Mouse (Mus musculus) embryonic facial prominence, embryonic 13.5 days (tissue): ENCODE data around the gene Tspan15. TPM values are rescaled to one million over a fixed set of nuclear protein-coding genes. Genes with fewer than 3 reads are reported as not detected.

ENCODE experiments used
- ATAC-seq: fragments of 200-750 bp; cut with Nextera tagmentation; 2 replicates; pipeline ENCODE4 v1.8.0; 2017; ENCODE audit warnings: low read depth; ENCODE audit not compliant: insufficient number of reproducible peaks, insufficient read depth, low FRiP score, low TSS enrichment
- H3K27ac ChIP-seq: fragments of 300-500 bp; sonication (generic); 2 replicates; pipeline ENCODE4 v1.5.1; 2015; ENCODE audit warnings: moderate library complexity, mild to moderate bottlenecking, inconsistent platforms
- H3K27me3 ChIP-seq: fragments of 300-500 bp; sonication (generic); 2 replicates; pipeline ENCODE4 v1.6.1; 2015; ENCODE audit warnings: mild to moderate bottlenecking, inconsistent platforms
- H3K36me3 ChIP-seq: fragments of 300-500 bp; sonication (generic); 2 replicates; pipeline ENCODE4 v1.6.1; 2015; ENCODE audit warnings: mild to moderate bottlenecking, inconsistent platforms
- H3K4me1 ChIP-seq: fragments of 300-500 bp; sonication (generic); 2 replicates; pipeline ENCODE4 v1.6.1; 2015; ENCODE audit warnings: inconsistent platforms
- H3K4me2 ChIP-seq: fragments of 300-500 bp; sonication (generic); 2 replicates; pipeline ENCODE4 v1.6.1; 2015; ENCODE audit warnings: moderate library complexity, mild to moderate bottlenecking, inconsistent platforms
- H3K4me3 ChIP-seq: fragments of 300-500 bp; sonication (generic); 2 replicates; pipeline ENCODE4 v1.5.1; 2015; ENCODE audit warnings: mild to moderate bottlenecking, inconsistent platforms
- H3K9ac ChIP-seq: fragments of 300-500 bp; sonication (generic); 2 replicates; pipeline ENCODE4 v1.6.1; 2015; ENCODE audit warnings: mild to moderate bottlenecking, inconsistent platforms
- H3K9me3 ChIP-seq: fragments of 300-500 bp; sonication (generic); 2 replicates; pipeline ENCODE4 v1.6.1; 2016; ENCODE audit warnings: inconsistent platforms
- WGBS: fragments of 180-500 bp; shearing (Covaris S2); methylation state at CpG from one replicate; pipeline ENCODE4 v1.1.7; 2015; ENCODE audit warnings: mixed read lengths; 5-methylcytosine and 5-hydroxymethylcytosine counted together
- polyA plus RNA-seq: library from polyadenylated mRNA; unstranded; fragments of >200 nt; fragmentation: Nextera tagmentation; extraction: Ambion mirVana; gene quantifications from 2 replicates; pipeline ENCODE4 v1.2.1, GENCODE M21; 2015

The Tspan15 gene
- polyA plus RNA-seq, 1 experiment from 2014 or later = 11.3 TPM

DNA sequence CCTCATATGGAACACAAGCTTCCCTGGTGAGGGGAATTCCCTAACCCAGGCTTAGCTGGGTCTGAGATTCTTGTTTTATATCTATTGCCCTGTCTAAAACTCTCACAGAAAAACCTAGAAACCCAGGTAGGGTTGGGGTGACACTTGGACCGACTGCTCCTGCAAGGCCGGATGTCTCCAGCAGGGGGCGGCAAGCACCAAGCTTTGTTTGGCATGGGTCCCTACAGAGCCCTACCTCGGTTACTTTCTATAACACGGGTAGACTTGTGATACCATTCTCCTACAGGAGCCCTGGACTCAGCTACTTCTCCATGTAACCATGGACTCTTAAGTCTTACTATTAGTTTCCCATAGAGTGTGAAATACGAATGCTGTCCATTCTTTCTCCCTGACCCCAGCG lies 44.2 kb downstream of the Tspan15 start:
- Histone ChIP-seq H3K36me3 (no peaks in the 10 kb centered on the region), H3K4me3 (no peak overlapping the region), H3K27me3 (peaks cover 9% of the 10 kb centered on the region), H3K27ac (no peak overlapping the region), H3K4me1 (no peaks in the 10 kb centered on the region), H3K4me2 (no peak overlapping the region), H3K9me3 (no peaks in the 10 kb centered on the region), H3K9ac (no peak overlapping the region)
- WGBS = 18% methylated on average over 7 of the region's 7 CpGs
- ATAC-seq = no peak

GRCm38 (mm10) chr10:62183053-62183452 lies 48.0 kb downstream of the Tspan15 start:
- 2% methylated on average over 10 of the region's 10 CpGs for WGBS
- Histone ChIP-seq H3K36me3 (no peaks in the 10 kb centered on the region), H3K4me3 (no peak overlapping the region), H3K4me2 (no peak overlapping the region), H3K27me3 (peaks cover 9% of the 10 kb centered on the region), H3K4me1 (no peaks in the 10 kb centered on the region), H3K9me3 (no peaks in the 10 kb centered on the region; the same call in 1 of the 2 replicates), H3K9ac (no peak overlapping the region), H3K27ac (no peak overlapping the region)
- ATAC-seq = no peak; the same call in 1 of the 2 replicates

DNA sequence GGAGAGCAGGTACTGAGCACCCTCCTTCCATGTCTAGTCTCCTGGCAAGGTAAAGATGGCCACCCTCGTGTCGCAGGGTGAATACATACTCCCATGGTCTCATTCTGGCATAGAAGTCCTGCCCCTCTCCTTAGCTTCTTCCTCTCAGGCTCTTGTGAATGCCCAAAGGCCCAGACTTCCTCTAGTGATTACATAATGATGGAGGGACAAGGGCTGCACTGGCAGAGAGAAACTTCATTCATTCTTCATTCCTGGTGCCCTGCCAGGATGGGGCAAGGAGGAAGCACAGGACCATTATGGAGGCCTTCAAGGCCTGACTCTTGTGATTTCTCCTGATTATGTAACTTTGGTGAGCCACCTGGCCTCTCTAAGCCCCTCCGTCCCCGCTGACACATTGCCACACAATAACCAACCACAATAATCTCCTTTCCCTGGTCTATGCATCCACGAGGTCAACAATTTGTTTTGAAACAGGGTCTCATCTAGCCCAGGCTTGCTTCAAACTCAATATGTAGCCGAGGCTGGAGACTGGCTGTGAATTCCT lies 48.5 kb downstream of the Tspan15 start:
- Histone ChIP-seq H3K27ac (no peak overlapping the region), H3K27me3 (peaks cover 9% of the 10 kb centered on the region), H3K36me3 (no peaks in the 10 kb centered on the region), H3K9ac (no peak overlapping the region), H3K4me2 (no peak overlapping the region), H3K9me3 (no peaks in the 10 kb centered on the region; the same call in 1 of the 2 replicates), H3K4me3 (no peak overlapping the region), H3K4me1 (no peaks in the 10 kb centered on the region)
- WGBS = 71% methylated on average over 6 of the region's 6 CpGs
- no peak for ATAC-seq

DNA sequence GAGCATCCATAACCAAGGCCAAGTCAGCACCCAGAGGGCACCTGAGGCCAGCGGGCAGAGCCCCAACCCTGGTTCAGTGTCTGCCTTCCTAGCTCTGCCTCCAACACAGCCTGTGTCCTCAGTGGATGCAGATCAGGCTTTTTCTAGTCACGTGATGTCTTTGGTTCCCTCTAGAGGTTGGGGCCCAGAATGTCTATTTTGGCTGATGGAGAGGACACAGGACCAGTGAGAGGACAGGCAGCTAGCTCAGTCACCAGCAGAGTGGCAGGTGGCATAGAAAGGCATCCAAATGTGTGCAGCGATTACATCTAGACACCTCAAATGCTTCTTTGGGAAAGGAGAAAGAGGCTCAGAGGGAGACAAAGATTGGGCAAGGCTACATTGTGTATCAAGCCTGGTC lies 49.4 kb downstream of the Tspan15 start:
- Histone ChIP-seq H3K4me3 (no peak overlapping the region), H3K27ac (no peak overlapping the region), H3K9me3 (no peaks in the 10 kb centered on the region; the same call in 1 of the 2 replicates), H3K9ac (no peak overlapping the region), H3K4me1 (no peaks in the 10 kb centered on the region), H3K27me3 (peaks cover 9% of the 10 kb centered on the region), H3K4me2 (no peak overlapping the region), H3K36me3 (no peaks in the 10 kb centered on the region)
- WGBS = 35% methylated on average over 3 of the region's 3 CpGs
- no peak for ATAC-seq

- ATAC-seq = no peak
- Histone ChIP-seq H3K9me3 (no peaks in the 10 kb centered on the region; the same call in 1 of the 2 replicates), H3K4me2 (no peak overlapping the region), H3K27me3 (peaks cover 6% of the 10 kb centered on the region; the same call in 1 of the 2 replicates), H3K27ac (no peak overlapping the region), H3K9ac (no peak overlapping the region), H3K4me1 (no peaks in the 10 kb centered on the region), H3K36me3 (no peaks in the 10 kb centered on the region), H3K4me3 (no peak overlapping the region)
- WGBS = 84% methylated on average over 3 of the region's 3 CpGs
These were observed 51.1 kb downstream of the Tspan15 start for GRCm38 (mm10) chr10:62179944-62180343.

GRCm38 (mm10) chr10:62174533-62175313 lies 56.3 kb downstream of the Tspan15 start:
- H3K9me3 ChIP-seq = no peaks in the 10 kb centered on the region
- no peak overlapping the region for H3K9ac ChIP-seq
- no peaks in the 10 kb centered on the region for H3K36me3 ChIP-seq
- H3K4me2 ChIP-seq = no peak overlapping the region
- H3K27me3 ChIP-seq = peaks cover 5% of the 10 kb centered on the region; the same call in 1 of the 2 replicates
- no peak for ATAC-seq
- H3K27ac ChIP-seq = no peak overlapping the region
- WGBS = 39% methylated on average over 15 of the region's 15 CpGs
- H3K4me3 ChIP-seq = no peak overlapping the region
- H3K4me1 ChIP-seq = peaks cover 12% of the 10 kb centered on the region

- H3K4me2 ChIP-seq = no peak overlapping the region
- ATAC-seq = no peak
- H3K9me3 ChIP-seq = no peaks in the 10 kb centered on the region
- 18% methylated on average over 9 of the region's 9 CpGs for WGBS
- H3K4me3 ChIP-seq = no peak overlapping the region
- H3K27ac ChIP-seq = no peak overlapping the region
- H3K4me1 ChIP-seq = peaks cover 12% of the 10 kb centered on the region
- no peak overlapping the region for H3K9ac ChIP-seq
- H3K27me3 ChIP-seq = peaks cover 5% of the 10 kb centered on the region; the same call in 1 of the 2 replicates
- no peaks in the 10 kb centered on the region for H3K36me3 ChIP-seq
These were observed 57.1 kb downstream of the Tspan15 start for GRCm38 (mm10) chr10:62173941-62174448.

- H3K4me3 ChIP-seq = no peak overlapping the region
- peaks cover 5% of the 10 kb centered on the region; the same call in 1 of the 2 replicates for H3K27me3 ChIP-seq
- ATAC-seq = no peak
- no peak overlapping the region for H3K9ac ChIP-seq
- H3K36me3 ChIP-seq = no peaks in the 10 kb centered on the region
- H3K9me3 ChIP-seq = no peaks in the 10 kb centered on the region
- H3K27ac ChIP-seq = no peak overlapping the region
- H3K4me1 ChIP-seq = peaks cover 12% of the 10 kb centered on the region
- WGBS = 8% methylated on average over 9 of the region's 9 CpGs
- H3K4me2 ChIP-seq = no peak overlapping the region
These were observed 58.1 kb downstream of the Tspan15 start for GRCm38 (mm10) chr10:62172841-62173553.

DNA sequence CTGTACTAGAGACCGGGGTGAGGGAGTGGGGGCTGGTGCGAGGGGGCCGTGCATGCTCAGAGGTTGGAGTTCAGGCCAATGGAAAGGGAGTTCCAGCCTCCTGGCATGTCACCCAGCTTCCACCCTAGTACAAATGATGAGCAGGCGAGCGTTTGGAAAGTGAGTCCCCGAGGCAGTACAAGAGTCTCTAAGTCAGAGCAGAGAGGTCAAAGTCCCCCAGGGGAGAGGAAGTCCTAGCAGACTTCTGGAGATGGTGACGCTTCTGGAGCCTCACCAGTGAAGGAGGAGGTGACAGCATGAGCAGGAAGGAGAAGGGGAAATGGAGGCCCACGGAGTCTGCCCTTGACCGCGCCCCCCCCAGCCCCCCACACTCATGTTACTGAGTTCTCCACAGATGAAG lies 68.6 kb downstream of the Tspan15 start:
- H3K36me3 ChIP-seq = no peaks in the 10 kb centered on the region
- 40% methylated on average over 10 of the region's 10 CpGs for WGBS
- H3K27ac ChIP-seq = no peak overlapping the region
- no peak for ATAC-seq
- H3K4me1 ChIP-seq = no peaks in the 10 kb centered on the region
- no peaks in the 10 kb centered on the region for H3K27me3 ChIP-seq
- H3K9ac ChIP-seq = no peak overlapping the region
- no peaks in the 10 kb centered on the region for H3K9me3 ChIP-seq
- no peak overlapping the region for H3K4me3 ChIP-seq
- no peak overlapping the region for H3K4me2 ChIP-seq

- no peak overlapping the region for H3K27ac ChIP-seq
- ATAC-seq = no peak
- no peak overlapping the region for H3K9ac ChIP-seq
- 0 out of 2 replicates have a peak, but pooled peaks cover 6% of the 10 kb centered on the region for H3K9me3 ChIP-seq
- no peak overlapping the region for H3K4me2 ChIP-seq
- H3K4me3 ChIP-seq = no peak overlapping the region
- H3K27me3 ChIP-seq = peaks cover 13% of the 10 kb centered on the region
- 42% methylated on average over 7 of the region's 7 CpGs for WGBS
- H3K36me3 ChIP-seq = no peaks in the 10 kb centered on the region
- no peaks in the 10 kb centered on the region for H3K4me1 ChIP-seq
These were observed 81.1 kb downstream of the Tspan15 start for GRCm38 (mm10) chr10:62149929-62150328.

DNA sequence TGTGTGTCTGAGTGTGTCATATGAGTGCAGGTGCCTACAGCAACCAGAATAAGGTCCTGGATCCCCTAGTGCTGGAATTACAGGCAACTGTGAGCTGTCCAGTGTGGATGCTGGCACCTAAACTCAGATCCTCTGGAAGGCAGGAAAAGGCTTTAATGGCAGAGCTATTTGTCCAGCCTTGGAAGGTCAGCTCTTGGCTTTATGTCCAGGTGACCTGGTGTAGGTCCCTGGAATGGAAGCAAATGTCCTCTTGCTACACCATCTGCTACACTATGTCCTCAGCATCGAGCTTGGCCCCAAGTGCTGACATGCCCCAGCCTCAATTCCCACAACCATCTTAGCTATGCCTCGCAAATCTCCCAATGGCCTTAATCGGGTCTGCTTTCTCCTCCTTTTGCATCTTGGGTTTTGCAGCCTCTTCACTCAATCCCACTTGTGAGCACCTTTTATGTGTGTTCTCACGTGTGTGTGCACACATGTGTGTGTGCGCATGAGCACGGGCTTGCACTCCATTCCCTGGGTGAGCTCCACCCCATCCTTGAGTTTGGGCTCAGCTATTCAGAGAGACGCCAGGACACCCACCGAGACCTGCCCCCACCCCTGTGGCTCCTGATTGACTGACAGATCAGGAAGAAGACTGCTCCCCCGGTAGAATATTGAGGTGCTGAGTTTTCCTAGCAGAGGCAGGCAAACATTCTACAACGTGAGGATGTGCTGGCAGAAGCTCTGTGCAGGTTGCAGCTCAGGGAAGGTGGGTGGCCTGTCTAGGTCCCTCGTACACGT lies 83.4 kb downstream of the Tspan15 start:
- Histone ChIP-seq H3K27me3 (peaks cover 13% of the 10 kb centered on the region), H3K4me1 (no peaks in the 10 kb centered on the region), H3K36me3 (no peaks in the 10 kb centered on the region), H3K4me3 (no peak overlapping the region), H3K9me3 (no peaks in the 10 kb centered on the region), H3K4me2 (no peak overlapping the region), H3K9ac (no peak overlapping the region), H3K27ac (no peak overlapping the region)
- no peak for ATAC-seq
- 52% methylated on average over 12 of the region's 12 CpGs for WGBS
